Mouse (Mus musculus): ENCODE measurements around the gene Fam160a2. TPM values are rescaled to one million over a fixed set of nuclear protein-coding genes. Genes with fewer than 3 reads are reported as not detected.
"Not testable (repeated sequence)": the region's sequence is repeated elsewhere in the genome, so short reads cannot be mapped to it uniquely, and the experiment has no call there.

The Fam160a2 gene
- polyA plus RNA-seq, 1 experiment, result 3.4 TPM

GRCm38 (mm10) chr7:105424368-105424767 is 24.5 kb upstream of the Fam160a2 start:
- Histone ChIP-seq H3K36me3 (ENCODE audit: control insufficient read depth) (no peaks in the 10 kb centered on the region), H3K9me3 (ENCODE audit: control insufficient read depth, low read length) (no peaks in the 10 kb centered on the region), H3K4me3 (replicated peaks) (no peak overlapping the region), H3K27me3 (ENCODE audit: control insufficient read depth) (peaks cover 39% of the 10 kb centered on the region), H3K4me1 (ENCODE audit: control insufficient read depth) (no peaks in the 10 kb centered on the region)
- no peak for TF ChIP-seq GATA1 (IDR thresholded peaks at IDR 0.05; ENCODE audit: low read length)
- TF ChIP-seq TAL1 (IDR thresholded peaks at IDR 0.05; ENCODE audit: low read length), result no peak

- TF ChIP-seq GATA1 (IDR thresholded peaks at IDR 0.05; ENCODE audit: low read length) (no peak), TAL1 (IDR thresholded peaks at IDR 0.05; ENCODE audit: low read length) (no peak)
- H3K36me3 ChIP-seq (ENCODE audit: control insufficient read depth), result no peaks in the 10 kb centered on the region
- no peaks in the 10 kb centered on the region for H3K4me1 ChIP-seq (ENCODE audit: control insufficient read depth)
- H3K9me3 ChIP-seq (ENCODE audit: control insufficient read depth, low read length), result no peaks in the 10 kb centered on the region
- peaks cover 23% of the 10 kb centered on the region for H3K27me3 ChIP-seq (ENCODE audit: control insufficient read depth)
- no peak overlapping the region for H3K4me3 ChIP-seq (replicated peaks)
Observed at GRCm38 (mm10) chr7:105420903-105421302, 21.0 kb upstream of the Fam160a2 start.

GRCm38 (mm10) chr7:105418106-105418505 is 18.3 kb upstream of the Fam160a2 start:
- no peak for TF ChIP-seq TAL1 (IDR thresholded peaks at IDR 0.05; ENCODE audit: low read length)
- TF ChIP-seq GATA1 (IDR thresholded peaks at IDR 0.05; ENCODE audit: low read length), result no peak
- Histone ChIP-seq H3K27me3 (ENCODE audit: control insufficient read depth) (no peaks in the 10 kb centered on the region), H3K4me3 (replicated peaks) (no peak overlapping the region), H3K36me3 (ENCODE audit: control insufficient read depth) (no peaks in the 10 kb centered on the region), H3K9me3 (ENCODE audit: control insufficient read depth, low read length) (no peaks in the 10 kb centered on the region), H3K4me1 (ENCODE audit: control insufficient read depth) (no peaks in the 10 kb centered on the region)

- H3K9me3 ChIP-seq (ENCODE audit: control insufficient read depth, low read length), result no peaks in the 10 kb centered on the region
- H3K36me3 ChIP-seq (ENCODE audit: control insufficient read depth), result no peaks in the 10 kb centered on the region
- no peaks in the 10 kb centered on the region for H3K27me3 ChIP-seq (ENCODE audit: control insufficient read depth)
- TF ChIP-seq GATA1 (IDR thresholded peaks at IDR 0.05; ENCODE audit: low read length) (no peak), TAL1 (IDR thresholded peaks at IDR 0.05; ENCODE audit: low read length) (no peak)
- H3K4me3 ChIP-seq (replicated peaks), result no peak overlapping the region
- H3K4me1 ChIP-seq (ENCODE audit: control insufficient read depth), result no peaks in the 10 kb centered on the region
Observed at GRCm38 (mm10) chr7:105416529-105416928, 16.7 kb upstream of the Fam160a2 start.

- H3K36me3 ChIP-seq (ENCODE audit: control insufficient read depth), result no peaks in the 10 kb centered on the region
- no peak for TF ChIP-seq GATA1 (IDR thresholded peaks at IDR 0.05; ENCODE audit: low read length)
- no peaks in the 10 kb centered on the region for H3K27me3 ChIP-seq (ENCODE audit: control insufficient read depth)
- H3K9me3 ChIP-seq (ENCODE audit: control insufficient read depth, low read length), result no peaks in the 10 kb centered on the region
- no peaks in the 10 kb centered on the region for H3K4me1 ChIP-seq (ENCODE audit: control insufficient read depth)
- no peak overlapping the region for H3K4me3 ChIP-seq (replicated peaks)
Observed at GRCm38 (mm10) chr7:105414385-105414784, 14.5 kb upstream of the Fam160a2 start.

GRCm38 (mm10) chr7:105411874-105412632 is 12.2 kb upstream of the Fam160a2 start:
- not testable (repeated sequence) for H3K27me3 ChIP-seq (ENCODE audit: control insufficient read depth); H3K4me1 ChIP-seq (ENCODE audit: control insufficient read depth); H3K9me3 ChIP-seq (ENCODE audit: control insufficient read depth, low read length); H3K36me3 ChIP-seq (ENCODE audit: control insufficient read depth); H3K4me3 ChIP-seq (replicated peaks)

- no peaks in the 10 kb centered on the region for H3K9me3 ChIP-seq (ENCODE audit: control insufficient read depth, low read length)
- no peak overlapping the region for H3K4me3 ChIP-seq (replicated peaks)
- no peaks in the 10 kb centered on the region for H3K27me3 ChIP-seq (ENCODE audit: control insufficient read depth)
- TF ChIP-seq GATA1 (IDR thresholded peaks at IDR 0.05; ENCODE audit: low read length), result no peak
- TF ChIP-seq TAL1 (IDR thresholded peaks at IDR 0.05; ENCODE audit: low read length), result no peak
- H3K36me3 ChIP-seq (ENCODE audit: control insufficient read depth), result no peaks in the 10 kb centered on the region
- H3K4me1 ChIP-seq (ENCODE audit: control insufficient read depth), result no peaks in the 10 kb centered on the region
Observed at GRCm38 (mm10) chr7:105406322-105406721, 6.5 kb upstream of the Fam160a2 start.

- H3K9me3 ChIP-seq (ENCODE audit: control insufficient read depth, low read length), result no peaks in the 10 kb centered on the region
- H3K27me3 ChIP-seq (ENCODE audit: control insufficient read depth), result no peaks in the 10 kb centered on the region
- TF ChIP-seq TAL1 (IDR thresholded peaks at IDR 0.05; ENCODE audit: low read length), result no peak
- TF ChIP-seq GATA1 (IDR thresholded peaks at IDR 0.05; ENCODE audit: low read length), result no peak
- H3K4me3 ChIP-seq (replicated peaks), result no peak within 1 kb of the TSS
- H3K4me1 ChIP-seq (ENCODE audit: control insufficient read depth), result peaks cover 14% of the 10 kb centered on the region
- H3K36me3 ChIP-seq (ENCODE audit: control insufficient read depth), result no peaks in the 10 kb centered on the region
Observed at GRCm38 (mm10) chr7:105404268-105404667, 4.4 kb upstream of the Fam160a2 start, which contains the start of gene Cnga4. Gene Cnga4 (plus strand): TSS chr7:105404568.

- Histone ChIP-seq H3K9me3 (ENCODE audit: control insufficient read depth, low read length) (no peaks in the 10 kb centered on the region), H3K27me3 (ENCODE audit: control insufficient read depth) (no peaks in the 10 kb centered on the region), H3K4me1 (ENCODE audit: control insufficient read depth) (peaks cover 26% of the 10 kb centered on the region), H3K36me3 (ENCODE audit: control insufficient read depth) (peaks cover 7% of the 10 kb centered on the region), H3K4me3 (replicated peaks) (peak overlapping the region; percentile 94)
- TF ChIP-seq GATA1 (IDR thresholded peaks at IDR 0.05; ENCODE audit: low read length) (no peak), TAL1 (IDR thresholded peaks at IDR 0.05; ENCODE audit: low read length) (no peak)
Observed at GRCm38 (mm10) chr7:105399058-105399934, 558 bp downstream of the Fam160a2 start.
